Mouse (Mus musculus): Measurements from ENCODE around the gene Relt. TPM values are rescaled to one million over a fixed set of nuclear protein-coding genes. Genes with fewer than 3 reads are reported as not detected.
A peak's percentile ranks its signal among the peaks of the same experiment; 100 is the strongest.
"Not testable (repeated sequence)": the region's sequence is repeated elsewhere in the genome, so short reads cannot be mapped to it uniquely, and the experiment has no call there.

Relt gene
- polyA plus RNA-seq, 1 experiment from 2014 or later: 2.1 TPM

DNA sequence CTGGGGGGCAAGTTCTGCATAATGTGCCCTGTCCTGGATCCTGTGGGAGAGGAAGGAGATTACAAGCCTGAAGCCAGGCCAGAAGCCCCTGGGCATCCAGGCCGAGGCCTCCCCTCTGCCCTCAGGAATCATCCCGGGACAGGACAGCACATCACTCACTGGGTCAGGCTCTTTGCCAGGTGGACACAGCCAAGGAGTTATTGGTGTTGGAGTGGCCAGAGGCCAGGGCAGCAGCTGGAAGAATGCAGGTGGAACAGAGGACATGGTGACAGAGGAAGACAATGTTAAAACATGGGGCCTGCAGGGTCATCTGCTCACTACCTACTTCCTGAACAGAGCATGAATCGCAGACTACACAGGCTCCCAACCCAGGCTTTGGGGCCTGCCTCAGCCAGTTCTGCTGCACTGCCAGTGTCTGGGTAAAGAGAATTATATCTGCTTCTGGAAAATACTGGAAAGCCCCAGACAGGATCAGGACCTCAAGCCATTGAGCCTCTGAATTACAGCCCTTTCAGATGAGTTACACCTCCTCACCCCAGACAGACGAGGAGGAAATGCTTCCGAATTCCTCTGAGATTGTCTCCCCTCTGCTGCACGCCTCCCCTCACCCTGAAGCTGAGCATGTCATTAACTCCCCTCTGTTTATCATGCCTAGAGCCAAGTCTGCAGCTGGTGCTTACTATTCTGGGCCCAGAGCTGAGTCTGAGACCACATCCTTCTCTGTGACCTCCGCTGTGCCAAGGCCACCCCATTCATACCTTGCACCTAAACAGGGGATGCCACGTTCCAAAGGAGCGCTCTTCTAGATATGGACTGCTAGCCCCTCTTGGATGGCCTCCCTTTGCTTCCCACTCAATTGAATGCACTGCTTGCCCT is 11.5 kb downstream of the Relt start:
- TF ChIP-seq CTCF (IDR thresholded peaks at IDR 0.05; ENCODE audit: low read depth): no peak
- DNase-seq (ENCODE audit: low spot score): peak; percentile 66

DNA sequence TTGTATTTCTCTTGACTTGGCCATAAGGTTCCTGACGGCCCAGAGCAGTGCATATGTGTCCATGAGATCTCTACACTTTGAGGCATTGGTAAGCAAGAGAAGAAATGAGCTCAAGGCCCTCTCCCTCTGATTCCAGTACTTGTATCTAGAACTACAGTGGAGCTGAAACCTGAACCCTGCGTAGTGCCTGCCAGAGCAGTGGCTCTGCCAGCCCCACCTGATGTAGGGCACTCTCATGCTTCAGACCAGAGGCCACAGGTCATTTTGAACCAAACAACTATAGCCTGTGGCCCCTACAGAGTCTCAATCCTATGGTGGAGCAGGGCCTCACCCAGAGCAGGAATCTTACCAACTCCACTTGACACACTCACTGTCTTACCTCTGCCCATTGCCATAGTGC is 13.7 kb downstream of the Relt start:
- no peak for DNase-seq (ENCODE audit: low spot score)
- Histone ChIP-seq H3K36me3 (ENCODE audit: insufficient read depth, low read length) (no peaks in the 10 kb centered on the region), H3K27me3 (ENCODE audit: insufficient read depth, low read length) (no peaks in the 10 kb centered on the region), H3K4me1 (replicated peaks; ENCODE audit: insufficient read depth, low read length) (peaks cover 10% of the 10 kb centered on the region), H3K27ac (no peak overlapping the region), H3K9me3 (replicated peaks; ENCODE audit: low read length) (no peaks in the 10 kb centered on the region), H3K9ac (ENCODE audit: low read depth, low read length) (no peak overlapping the region), H3K4me3 (replicated peaks; ENCODE audit: low read depth, low read length) (no peak overlapping the region), H3K4me2 (ENCODE audit: low read length) (no peak overlapping the region)
- 94% methylated on average over 2 of the region's 2 CpGs for WGBS
- ATAC-seq (replicated peaks; ENCODE audit: low FRiP score, low read depth): no peak
- TF ChIP-seq CTCF (IDR thresholded peaks at IDR 0.05; ENCODE audit: low read depth): no peak

More for the DNA sequence above, 11.5 kb downstream of the Relt start:
- Histone ChIP-seq H3K27ac (peak overlapping the region; percentile 54), H3K4me2 (ENCODE audit: low read length) (no peak overlapping the region), H3K4me1 (replicated peaks; ENCODE audit: insufficient read depth, low read length) (peaks cover 21% of the 10 kb centered on the region), H3K9ac (ENCODE audit: low read depth, low read length) (0 out of 2 replicates have a peak overlapping the region, but pooled peaks have one; percentile 6), H3K27me3 (ENCODE audit: insufficient read depth, low read length) (no peaks in the 10 kb centered on the region), H3K36me3 (ENCODE audit: insufficient read depth, low read length) (no peaks in the 10 kb centered on the region), H3K9me3 (replicated peaks; ENCODE audit: low read length) (no peaks in the 10 kb centered on the region), H3K4me3 (replicated peaks; ENCODE audit: low read depth, low read length) (no peak overlapping the region)
- ATAC-seq (replicated peaks; ENCODE audit: low FRiP score, low read depth): 0 out of 2 replicates have a peak, but pooled peaks have one; percentile 8
- WGBS: 36% methylated on average over 9 of the region's 9 CpGs

DNA sequence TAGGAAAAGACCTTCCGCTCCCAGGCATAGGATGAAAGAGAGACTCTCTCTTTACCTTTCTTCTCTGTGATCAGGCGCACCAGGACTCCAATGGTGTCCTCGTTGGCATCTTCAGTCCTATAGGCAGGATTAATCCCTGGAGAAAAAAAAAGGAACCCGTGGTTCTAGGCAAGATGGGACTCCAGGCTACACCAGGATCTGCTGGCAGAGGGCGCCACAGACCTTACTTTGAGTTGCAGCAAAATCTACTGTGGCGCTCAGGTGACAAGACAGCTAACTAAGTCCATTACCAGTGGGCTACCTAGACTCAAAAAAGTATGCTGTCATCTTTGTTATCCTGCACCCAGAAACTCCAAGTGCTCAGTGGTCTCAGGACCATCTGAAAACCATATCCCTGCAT is 14.5 kb downstream of the Relt start:
- H3K4me1 ChIP-seq (replicated peaks; ENCODE audit: insufficient read depth, low read length): peaks cover 3% of the 10 kb centered on the region
- ATAC-seq (replicated peaks; ENCODE audit: low FRiP score, low read depth): no peak
- no peak overlapping the region for H3K4me2 ChIP-seq (ENCODE audit: low read length)
- peak; percentile 81 for TF ChIP-seq CTCF (IDR thresholded peaks at IDR 0.05; ENCODE audit: low read depth)
- WGBS: 36% methylated on average over 6 of the region's 6 CpGs
- no peak overlapping the region for H3K9ac ChIP-seq (ENCODE audit: low read depth, low read length)
- no peaks in the 10 kb centered on the region for H3K27me3 ChIP-seq (ENCODE audit: insufficient read depth, low read length)
- peak; percentile 81 for DNase-seq (ENCODE audit: low spot score)
- H3K4me3 ChIP-seq (replicated peaks; ENCODE audit: low read depth, low read length): no peak overlapping the region
- no peaks in the 10 kb centered on the region for H3K9me3 ChIP-seq (replicated peaks; ENCODE audit: low read length)
- H3K27ac ChIP-seq: no peak overlapping the region
- H3K36me3 ChIP-seq (ENCODE audit: insufficient read depth, low read length): no peaks in the 10 kb centered on the region

DNA sequence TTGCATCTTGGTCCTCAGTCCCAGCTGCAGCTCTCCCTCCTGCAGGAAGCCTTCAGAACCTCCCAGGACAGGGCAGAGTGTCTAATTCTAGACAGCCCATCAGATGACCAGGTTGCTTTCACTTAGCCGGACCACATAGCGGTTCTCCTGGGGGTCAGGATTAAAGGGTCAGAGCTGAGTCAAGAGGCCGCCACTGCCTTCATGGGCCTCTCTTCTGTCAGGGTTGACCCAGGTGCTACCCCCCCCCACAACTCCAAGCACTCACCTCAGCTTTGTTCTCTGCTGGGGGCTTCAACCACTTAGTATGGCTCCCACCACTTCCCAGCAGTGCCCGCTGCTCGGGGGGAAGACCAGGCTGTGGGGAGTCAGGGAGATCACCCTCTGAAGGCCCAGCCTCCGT is 16.1 kb downstream of the Relt start:
- DNase-seq (ENCODE audit: low spot score) (no peak), ATAC-seq (replicated peaks; ENCODE audit: low FRiP score, low read depth) (no peak)
- no peak overlapping the region for H3K4me2 ChIP-seq (ENCODE audit: low read length)
- no peaks in the 10 kb centered on the region for H3K4me1 ChIP-seq (replicated peaks; ENCODE audit: insufficient read depth, low read length)
- 90% methylated on average over 6 of the region's 6 CpGs for WGBS
- no peaks in the 10 kb centered on the region for H3K36me3 ChIP-seq (ENCODE audit: insufficient read depth, low read length)
- no peak for TF ChIP-seq CTCF (IDR thresholded peaks at IDR 0.05; ENCODE audit: low read depth)
- H3K9ac ChIP-seq (ENCODE audit: low read depth, low read length): no peak overlapping the region
- no peaks in the 10 kb centered on the region for H3K27me3 ChIP-seq (ENCODE audit: insufficient read depth, low read length)
- no peak overlapping the region for H3K4me3 ChIP-seq (replicated peaks; ENCODE audit: low read depth, low read length)
- no peaks in the 10 kb centered on the region for H3K9me3 ChIP-seq (replicated peaks; ENCODE audit: low read length)
- H3K27ac ChIP-seq: no peak overlapping the region

GRCm38 (mm10) chr7:100846033-100846432 is 17.2 kb downstream of the Relt start:
- WGBS: 59% methylated on average over 6 of the region's 7 CpGs
- not testable (repeated sequence) for H3K9ac ChIP-seq (ENCODE audit: low read depth, low read length); H3K27ac ChIP-seq; DNase-seq (ENCODE audit: low spot score); H3K9me3 ChIP-seq (replicated peaks; ENCODE audit: low read length); H3K4me2 ChIP-seq (ENCODE audit: low read length); H3K27me3 ChIP-seq (ENCODE audit: insufficient read depth, low read length); H3K4me1 ChIP-seq (replicated peaks; ENCODE audit: insufficient read depth, low read length); ATAC-seq (replicated peaks; ENCODE audit: low FRiP score, low read depth); H3K4me3 ChIP-seq (replicated peaks; ENCODE audit: low read depth, low read length); H3K36me3 ChIP-seq (ENCODE audit: insufficient read depth, low read length)

DNA sequence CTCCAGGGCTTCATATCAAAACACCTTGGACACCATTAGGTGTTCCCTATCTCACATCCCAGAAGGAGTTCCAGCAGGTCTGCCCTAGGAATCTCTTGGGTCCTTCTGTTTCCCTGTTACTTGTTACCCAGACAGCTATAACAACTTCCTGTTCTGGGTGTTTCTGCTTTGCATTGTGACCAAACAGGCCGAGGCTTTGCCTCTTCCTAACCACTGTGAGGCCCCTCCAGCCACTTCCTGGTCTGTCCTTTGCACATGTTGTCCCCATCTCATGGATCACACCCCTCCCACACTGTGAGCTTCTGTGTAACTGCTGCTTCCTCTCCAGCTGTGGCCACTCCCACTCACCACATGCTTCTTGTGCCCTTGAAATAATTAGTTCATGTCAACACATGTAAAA is 17.8 kb downstream of the Relt start:
- peak; percentile 91 for DNase-seq (ENCODE audit: low spot score)
- peak; percentile 71 for ATAC-seq (replicated peaks; ENCODE audit: low FRiP score, low read depth)

More for the DNA sequence above, 17.8 kb downstream of the Relt start:
- 0% methylated on average over 1 of the region's 1 CpGs for WGBS
- Histone ChIP-seq H3K4me2 (ENCODE audit: low read length) (no peak overlapping the region), H3K4me1 (replicated peaks; ENCODE audit: insufficient read depth, low read length) (no peaks in the 10 kb centered on the region), H3K27me3 (ENCODE audit: insufficient read depth, low read length) (no peaks in the 10 kb centered on the region), H3K9ac (ENCODE audit: low read depth, low read length) (no peak overlapping the region), H3K36me3 (ENCODE audit: insufficient read depth, low read length) (no peaks in the 10 kb centered on the region), H3K4me3 (replicated peaks; ENCODE audit: low read depth, low read length) (no peak overlapping the region), H3K27ac (peak overlapping the region; percentile 68), H3K9me3 (replicated peaks; ENCODE audit: low read length) (no peaks in the 10 kb centered on the region)
- TF ChIP-seq CTCF (IDR thresholded peaks at IDR 0.05; ENCODE audit: low read depth): no peak
